Mouse (Mus musculus) cerebral cortex, adult 2 months (tissue): ENCODE results near the gene Mier3.

Source experiments
- WGBS: fragments of 180-500 bp; shearing (Covaris S2); methylation state at CpG from one replicate; pipeline ENCODE4 v1.1.7; 2018; 5-methylcytosine and 5-hydroxymethylcytosine counted together

Mier3 gene

GRCm38 (mm10) chr13:111687285-111687781 lies 6.6 kb downstream of the Mier3 start:
- WGBS: under 1% methylated on average over 35 of the region's 35 CpGs

DNA sequence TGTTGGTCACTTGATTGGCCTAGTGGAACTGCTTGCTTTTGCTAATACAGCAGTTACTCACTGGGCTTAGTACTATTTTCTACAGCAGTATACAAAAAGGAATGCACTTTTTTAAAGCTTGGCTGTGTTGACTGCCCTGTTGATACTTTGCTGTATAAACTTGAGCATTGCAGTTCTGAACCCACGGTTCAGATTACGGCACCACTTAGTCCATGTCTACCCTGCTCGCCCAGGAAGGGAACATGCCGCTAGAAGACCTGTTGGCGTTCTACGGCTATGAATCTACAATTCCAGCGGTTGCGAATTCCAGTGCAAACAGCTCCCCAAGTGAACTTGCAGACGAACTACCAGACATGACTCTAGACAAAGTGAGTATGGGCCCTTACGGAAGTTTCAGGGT lies 22.6 kb downstream of the Mier3 start:
- WGBS: 98% methylated on average over 10 of the region's 10 CpGs

GRCm38 (mm10) chr13:111703952-111704351 lies 23.2 kb downstream of the Mier3 start:
- WGBS: 85% methylated on average over 4 of the region's 4 CpGs

DNA sequence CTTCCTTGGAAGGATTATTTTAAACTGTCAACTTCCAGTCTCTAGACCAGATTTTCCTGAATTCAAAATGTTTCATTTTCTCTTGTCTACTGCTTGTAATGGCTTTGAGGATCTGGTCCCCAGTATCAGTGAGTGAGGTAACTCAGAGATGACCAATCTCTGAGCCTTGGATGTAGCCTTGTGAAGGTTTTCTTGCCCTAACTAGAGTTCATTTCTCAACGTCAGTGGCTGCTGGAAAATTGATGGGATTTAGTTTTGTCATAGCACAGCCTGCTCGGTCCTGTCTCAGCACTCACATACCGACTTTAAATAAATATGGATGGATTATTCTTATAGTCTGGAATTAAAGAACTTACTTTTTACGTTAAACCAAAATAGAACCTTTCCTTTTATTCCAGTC lies 29.8 kb downstream of the Mier3 start:
- 68% methylated on average over 4 of the region's 4 CpGs for WGBS

DNA sequence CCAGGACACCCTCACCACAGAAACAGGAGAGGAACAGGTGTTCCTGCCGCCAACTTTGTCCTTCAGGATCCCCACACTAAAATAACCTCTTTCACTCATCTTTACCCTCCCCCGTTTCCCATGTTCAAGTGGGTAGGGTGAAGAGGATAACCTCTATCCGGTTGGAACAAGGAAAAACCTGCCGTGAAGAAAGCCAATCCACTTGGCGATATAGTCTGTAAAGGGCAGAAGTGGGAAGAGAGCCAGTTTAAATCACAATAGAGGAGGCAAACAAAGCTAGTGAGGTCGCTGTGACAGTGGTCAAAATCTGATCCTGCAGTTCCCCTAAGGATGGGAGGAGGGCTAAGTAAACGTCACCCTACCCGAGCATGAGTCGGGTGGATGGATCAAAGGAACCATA lies 38.9 kb downstream of the Mier3 start:
- WGBS: 72% methylated on average over 9 of the region's 9 CpGs

- WGBS: under 1% methylated on average over 18 of the region's 18 CpGs
These were observed 44.0 kb downstream of the Mier3 start for GRCm38 (mm10) chr13:111724811-111725164.

DNA sequence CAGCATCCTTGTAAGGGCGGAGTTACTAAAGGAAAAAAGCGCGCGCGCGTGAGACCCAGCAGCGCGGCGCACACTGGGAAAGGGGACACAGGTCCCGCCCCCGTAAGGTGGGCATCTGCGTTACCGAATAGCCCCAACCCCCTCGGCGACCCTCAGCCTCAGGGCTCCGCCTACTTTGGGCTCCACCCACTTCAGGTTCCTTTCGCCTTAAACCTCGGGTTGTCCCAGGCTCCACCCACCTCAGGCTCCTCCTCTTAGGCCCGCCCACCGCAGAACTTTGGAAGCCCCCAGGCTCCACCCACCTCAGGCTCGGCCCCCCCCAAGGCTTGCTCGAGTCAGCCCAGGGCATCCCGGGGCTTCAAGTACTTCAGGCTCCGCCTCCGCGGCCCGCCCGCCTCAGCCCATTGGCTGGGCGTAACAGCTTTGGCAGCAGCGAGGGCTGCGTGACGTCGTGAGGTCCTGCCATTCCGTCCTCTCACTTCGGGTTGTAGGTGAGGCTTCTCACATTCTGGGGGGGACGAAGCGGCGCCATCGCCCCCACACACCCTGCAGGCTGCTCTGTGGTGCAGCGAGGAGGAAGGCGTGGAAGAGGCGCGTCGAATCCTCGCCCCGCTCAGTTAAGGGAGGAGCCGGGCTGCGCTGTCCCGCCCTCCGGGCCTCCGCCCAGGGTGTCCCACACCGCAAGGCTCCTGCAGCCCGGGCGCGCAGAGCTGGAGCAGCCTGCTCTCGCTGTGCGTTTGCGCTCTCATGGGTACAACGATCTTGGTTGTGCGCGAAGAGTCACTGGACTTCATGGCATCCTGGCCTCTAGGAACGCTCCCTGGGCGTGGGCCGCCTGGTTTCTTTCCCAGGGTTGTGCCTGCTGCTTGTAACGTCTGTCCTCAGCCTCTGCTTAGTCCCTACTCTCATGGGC lies 44.6 kb downstream of the Mier3 start:
- under 1% methylated on average over 65 of the region's 65 CpGs for WGBS

GRCm38 (mm10) chr13:111726898-111727297 lies 46.1 kb downstream of the Mier3 start:
- 94% methylated on average over 5 of the region's 5 CpGs for WGBS

- 74% methylated on average over 7 of the region's 7 CpGs for WGBS
These were observed 60.6 kb downstream of the Mier3 start for GRCm38 (mm10) chr13:111741204-111741990.

DNA sequence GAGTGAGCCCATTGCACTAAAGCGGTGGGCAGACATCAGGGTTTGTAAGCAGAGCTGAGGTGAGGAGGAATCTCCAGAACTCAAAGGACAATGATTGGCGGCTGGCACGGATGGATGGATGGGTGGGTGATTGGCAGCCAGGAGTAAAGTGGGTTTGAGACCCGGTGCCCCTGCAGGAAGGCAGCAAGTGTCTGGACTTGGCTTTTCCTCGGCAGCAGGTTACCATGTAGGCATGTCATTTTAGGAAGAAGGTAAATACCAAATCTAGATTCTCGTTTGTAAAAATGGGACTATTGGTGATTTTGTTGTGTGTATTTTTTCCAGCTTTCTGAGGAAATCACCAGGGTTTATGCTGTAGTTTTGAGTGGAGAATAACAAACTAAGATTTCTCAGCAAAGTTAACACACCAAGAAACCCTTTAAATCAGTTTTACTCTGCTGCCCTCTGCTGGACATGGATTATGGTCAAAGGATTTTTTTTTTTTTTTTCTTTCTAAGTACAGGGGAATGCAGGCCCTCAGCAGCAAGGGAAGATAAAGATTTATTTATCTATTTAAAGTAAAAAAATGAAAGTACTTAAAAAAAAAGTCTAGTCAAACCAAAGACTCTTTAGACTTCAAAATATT lies 61.3 kb downstream of the Mier3 start:
- 66% methylated on average over 6 of the region's 6 CpGs for WGBS

DNA sequence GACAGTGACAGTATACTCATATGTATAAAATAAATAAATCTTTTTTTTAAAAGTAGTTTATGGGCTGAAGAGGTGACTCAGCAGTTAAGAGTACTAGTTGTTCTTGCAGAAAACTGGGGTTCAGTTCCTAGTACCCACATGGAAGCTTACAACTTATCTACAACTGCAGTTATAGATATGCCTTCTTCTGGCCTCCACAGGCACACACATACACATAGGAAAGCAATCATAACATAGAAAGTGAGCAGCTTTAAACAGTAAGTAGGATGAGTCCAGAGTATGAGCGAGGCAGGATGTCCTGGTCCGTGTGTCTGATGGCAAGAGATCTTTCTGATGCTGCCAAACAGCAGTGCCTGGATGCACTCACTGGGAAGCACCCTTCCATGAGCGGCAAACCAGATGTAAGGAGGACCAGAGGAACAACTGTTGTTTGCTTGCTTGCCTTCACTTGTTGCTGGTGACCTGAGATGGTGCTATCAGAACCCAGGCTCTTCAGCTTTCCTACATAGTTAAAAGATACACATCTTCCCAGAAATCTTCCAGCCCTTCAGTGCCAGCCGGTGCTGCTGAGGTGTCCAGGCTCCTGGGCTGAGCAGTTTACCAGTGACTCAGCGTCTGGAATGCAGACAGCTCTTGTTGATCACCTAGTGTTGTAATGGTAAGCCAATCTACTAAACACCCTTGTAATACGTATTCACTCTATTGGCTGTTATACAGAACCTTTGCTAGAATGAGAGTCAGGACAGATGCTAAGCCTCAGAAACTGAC lies 63.6 kb downstream of the Mier3 start:
- WGBS: 88% methylated on average over 6 of the region's 6 CpGs

DNA sequence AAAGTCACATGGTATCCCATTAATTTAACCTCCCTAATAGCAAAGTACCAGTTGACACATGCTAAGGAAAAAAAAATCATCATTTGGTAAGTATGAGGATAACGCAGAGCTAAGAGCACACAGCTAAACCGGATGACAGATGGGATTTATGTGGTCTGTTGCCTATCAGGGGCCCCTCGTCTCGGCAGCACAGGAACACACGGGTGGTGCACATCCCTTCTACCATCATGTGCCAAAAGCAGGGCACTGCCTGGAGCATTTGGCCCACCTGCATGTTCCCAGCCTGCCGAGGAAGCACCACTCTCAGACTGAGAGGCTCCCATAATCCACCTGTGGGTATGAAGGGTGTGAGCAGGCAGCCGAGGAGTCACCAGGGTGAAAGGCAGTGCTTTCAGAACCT lies 64.4 kb downstream of the Mier3 start:
- WGBS: 85% methylated on average over 7 of the region's 7 CpGs

- 96% methylated on average over 5 of the region's 5 CpGs for WGBS
These were observed 66.1 kb downstream of the Mier3 start for GRCm38 (mm10) chr13:111746831-111747230.

- WGBS: 92% methylated on average over 28 of the region's 28 CpGs
These were observed 67.7 kb downstream of the Mier3 start for GRCm38 (mm10) chr13:111748301-111749062.

DNA sequence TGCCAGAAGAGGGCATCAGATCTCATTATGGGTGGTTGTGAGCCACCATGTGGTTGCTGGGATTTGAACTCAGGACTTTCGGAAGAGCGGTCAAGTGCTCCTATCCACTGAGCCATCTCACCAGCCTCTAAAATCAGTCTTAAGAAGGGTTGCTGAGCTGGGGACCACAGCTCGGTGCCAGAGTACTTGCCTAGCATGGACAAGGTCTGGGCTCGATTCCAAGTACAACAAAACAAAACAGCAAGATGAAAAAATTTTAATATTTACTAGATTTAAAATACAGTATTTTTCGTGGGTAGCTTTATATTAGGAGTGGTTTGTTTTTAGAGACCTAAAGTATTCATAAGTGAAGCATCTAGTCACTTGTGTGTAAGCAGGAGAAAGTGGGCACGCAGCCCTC lies 72.5 kb downstream of the Mier3 start:
- WGBS: 83% methylated on average over 6 of the region's 6 CpGs

- WGBS: 97% methylated on average over 18 of the region's 18 CpGs
These were observed 74.6 kb downstream of the Mier3 start for GRCm38 (mm10) chr13:111755377-111755776.

GRCm38 (mm10) chr13:111755937-111756336 lies 75.2 kb downstream of the Mier3 start:
- 94% methylated on average over 15 of the region's 15 CpGs for WGBS

DNA sequence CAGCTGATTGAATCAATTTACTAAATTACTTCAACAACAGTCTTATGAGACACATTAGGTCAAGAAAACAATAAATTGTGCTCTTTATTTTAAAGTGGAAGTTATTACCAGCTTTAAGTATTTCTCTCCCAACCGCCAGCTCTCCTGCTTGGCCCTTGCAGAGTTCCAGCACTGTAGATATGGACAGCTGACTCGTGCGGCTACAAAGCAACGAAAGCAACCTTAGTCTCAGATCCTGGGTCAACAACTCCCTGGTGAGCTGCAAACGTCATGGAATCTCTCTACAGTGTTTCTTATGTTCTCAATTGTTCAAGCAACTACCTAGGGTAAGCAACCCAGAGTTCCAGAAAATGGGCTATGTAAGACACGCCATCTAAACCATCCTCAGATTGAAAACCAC lies 76.2 kb downstream of the Mier3 start:
- 93% methylated on average over 6 of the region's 6 CpGs for WGBS

DNA sequence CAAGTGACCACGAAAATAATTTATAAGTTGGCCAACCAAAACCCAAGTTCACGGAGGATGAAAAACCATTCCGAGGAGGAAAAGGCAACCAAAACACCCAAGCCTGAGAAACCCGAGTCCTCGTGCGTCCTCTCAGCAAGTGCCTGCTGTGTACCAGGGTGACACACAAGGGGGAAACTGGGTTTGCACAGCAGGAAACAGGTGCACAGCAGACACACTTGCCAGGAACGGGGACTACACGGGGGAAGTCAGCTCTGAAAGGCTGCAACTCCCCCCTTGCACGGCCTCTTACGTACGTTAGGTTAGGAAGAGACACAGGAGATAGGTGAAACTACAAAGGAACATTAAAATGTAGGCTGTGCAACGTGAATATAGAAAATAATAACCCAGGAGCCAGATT lies 81.7 kb downstream of the Mier3 start:
- WGBS: 89% methylated on average over 12 of the region's 12 CpGs
